Mouse (Mus musculus): ENCODE results near the gene Tecta.

DNA sequence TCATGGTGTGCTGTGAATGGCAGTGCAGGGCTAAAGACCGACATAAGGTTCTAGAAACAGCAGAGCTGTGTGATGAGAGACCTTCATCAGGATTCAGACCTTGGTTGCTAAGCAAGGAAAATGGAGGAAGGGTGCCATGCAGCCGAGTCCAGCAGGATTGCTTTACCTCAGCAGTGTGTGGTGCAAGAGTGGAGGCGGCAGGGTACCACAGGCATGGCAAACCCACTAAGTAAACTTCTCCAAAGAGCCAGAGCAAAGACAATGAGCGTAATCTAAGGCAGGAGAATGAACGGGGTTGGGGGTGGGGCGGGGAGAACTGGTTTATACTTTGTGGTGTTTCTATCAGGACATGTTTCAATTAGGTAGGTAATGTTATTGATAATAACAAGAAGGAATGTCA lies 49.3 kb upstream of the Tecta start:
- TF ChIP-seq CTCF (IDR thresholded peaks at IDR 0.05; ENCODE audit: insufficient read depth, low read depth, low read length) (no peak), POLR2A (IDR thresholded peaks at IDR 0.05; ENCODE audit: insufficient read depth, low read depth, low read length) (no peak)

Measured in olfactory bulb, adult 2 months (tissue).